Mouse (Mus musculus) forebrain, embryonic 16.5 days (tissue): Measurements from ENCODE around the gene Eps8. TPM values are rescaled to one million over a fixed set of nuclear protein-coding genes. Genes with fewer than 3 reads are reported as not detected.

Experiments
- ATAC-seq: fragments of 200-750 bp; cut with Nextera tagmentation; 2 replicates; pipeline ENCODE4 v1.8.0; 2017; ENCODE audit warnings: mild to moderate bottlenecking, moderate library complexity
- H3K27ac ChIP-seq: fragments of 300-500 bp; sonication (generic); 2 replicates; pipeline ENCODE4 v1.5.1; 2014; ENCODE audit warnings: low read length, control low read depth
- H3K27me3 ChIP-seq: fragments of 300-500 bp; sonication (generic); replicated peaks from 2 replicates; pipeline ENCODE4 v1.6.1; 2014; ENCODE audit warnings: low read length; ENCODE audit not compliant: control insufficient read depth, insufficient read depth
- H3K36me3 ChIP-seq: fragments of 300-500 bp; sonication (generic); 2 replicates; pipeline ENCODE4 v1.6.1; 2014; ENCODE audit not compliant: control insufficient read depth, insufficient read depth
- H3K4me1 ChIP-seq: fragments of 300-500 bp; sonication (generic); replicated peaks from 2 replicates; pipeline ENCODE4 v1.6.1; 2014; ENCODE audit warnings: low read length; ENCODE audit not compliant: control insufficient read depth, insufficient read depth
- H3K4me2 ChIP-seq: fragments of 300-500 bp; sonication (generic); 2 replicates; pipeline ENCODE4 v1.6.1; 2014; ENCODE audit warnings: mild to moderate bottlenecking, low read length, control low read depth
- H3K4me3 ChIP-seq: fragments of 300-500 bp; sonication (generic); replicated peaks from 2 replicates; pipeline ENCODE4 v1.5.1; 2014; ENCODE audit warnings: mild to moderate bottlenecking, low read length, control low read depth
- H3K9ac ChIP-seq: fragments of 300-500 bp; sonication (generic); replicated peaks from 2 replicates; pipeline ENCODE4 v1.6.1; 2014; ENCODE audit warnings: low read depth, low read length, control low read depth
- H3K9me3 ChIP-seq: fragments of 300-500 bp; sonication (generic); 2 replicates; pipeline ENCODE4 v1.6.1; 2016; ENCODE audit warnings: low read length; ENCODE audit not compliant: control insufficient read depth
- WGBS: fragments of 180-500 bp; shearing (Covaris S2); extraction: QIAGEN DNeasy Blood & Tissue Kit; methylation state at CpG from one replicate; pipeline ENCODE4 v1.1.7; 2014; 5-methylcytosine and 5-hydroxymethylcytosine counted together
- polyA plus RNA-seq: library from polyadenylated mRNA; unstranded; fragments of >200 nt; fragmentation: Nextera tagmentation; extraction: Ambion mirVana; gene quantifications from 2 replicates; pipeline ENCODE4 v1.2.1, GENCODE M21; 2015

Eps8 gene
- polyA plus RNA-seq, 1 experiment from 2014 or later: 20.9 TPM

GRCm38 (mm10) chr6:137532758-137533157 is 121.9 kb downstream of the Eps8 start:
- Histone ChIP-seq H3K36me3 (peaks cover 5% of the 10 kb centered on the region; the same call in 1 of the 2 replicates), H3K4me2 (no peak overlapping the region), H3K9me3 (peaks cover 3% of the 10 kb centered on the region; the same call in 1 of the 2 replicates), H3K4me1 (no peaks in the 10 kb centered on the region), H3K9ac (no peak overlapping the region), H3K4me3 (no peak overlapping the region), H3K27me3 (no peaks in the 10 kb centered on the region), H3K27ac (no peak overlapping the region)
- no peak for ATAC-seq
- WGBS: 93% methylated on average over 8 of the region's 8 CpGs

GRCm38 (mm10) chr6:137525769-137526168 is 128.9 kb downstream of the Eps8 start:
- WGBS: 10% methylated on average over 3 of the region's 3 CpGs
- Histone ChIP-seq H3K4me1 (no peaks in the 10 kb centered on the region), H3K9ac (no peak overlapping the region), H3K27ac (no peak overlapping the region), H3K36me3 (no peaks in the 10 kb centered on the region), H3K4me2 (no peak overlapping the region), H3K4me3 (no peak overlapping the region), H3K27me3 (no peaks in the 10 kb centered on the region), H3K9me3 (no peaks in the 10 kb centered on the region)
- no peak for ATAC-seq

GRCm38 (mm10) chr6:137520343-137520704 is 134.4 kb downstream of the Eps8 start:
- Histone ChIP-seq H3K9ac (no peak overlapping the region), H3K27ac (no peak overlapping the region), H3K4me3 (no peak overlapping the region), H3K9me3 (no peaks in the 10 kb centered on the region), H3K27me3 (no peaks in the 10 kb centered on the region), H3K4me1 (no peaks in the 10 kb centered on the region), H3K36me3 (no peaks in the 10 kb centered on the region), H3K4me2 (no peak overlapping the region)
- ATAC-seq: no peak
- 81% methylated on average over 8 of the region's 8 CpGs for WGBS

GRCm38 (mm10) chr6:137519529-137520342 is 134.9 kb downstream of the Eps8 start:
- H3K4me3 ChIP-seq: no peak overlapping the region
- 67% methylated on average over 11 of the region's 11 CpGs for WGBS
- no peak for ATAC-seq
- H3K27me3 ChIP-seq: no peaks in the 10 kb centered on the region
- no peaks in the 10 kb centered on the region for H3K36me3 ChIP-seq
- no peak overlapping the region for H3K27ac ChIP-seq
- H3K9me3 ChIP-seq: no peaks in the 10 kb centered on the region
- no peak overlapping the region for H3K9ac ChIP-seq
- no peak overlapping the region for H3K4me2 ChIP-seq
- no peaks in the 10 kb centered on the region for H3K4me1 ChIP-seq

GRCm38 (mm10) chr6:137514872-137515271 is 139.8 kb downstream of the Eps8 start:
- Histone ChIP-seq H3K4me2 (no peak overlapping the region), H3K4me1 (no peaks in the 10 kb centered on the region), H3K27ac (no peak overlapping the region), H3K27me3 (no peaks in the 10 kb centered on the region), H3K9me3 (no peaks in the 10 kb centered on the region), H3K4me3 (no peak overlapping the region), H3K36me3 (no peaks in the 10 kb centered on the region), H3K9ac (no peak overlapping the region)
- WGBS: 83% methylated on average over 4 of the region's 4 CpGs
- no peak for ATAC-seq

- Histone ChIP-seq H3K27me3 (no peaks in the 10 kb centered on the region), H3K36me3 (no peaks in the 10 kb centered on the region), H3K9ac (no peak overlapping the region), H3K4me2 (no peak overlapping the region), H3K9me3 (no peaks in the 10 kb centered on the region), H3K4me3 (no peak overlapping the region), H3K4me1 (no peaks in the 10 kb centered on the region), H3K27ac (no peak overlapping the region)
- ATAC-seq: no peak
- WGBS: 85% methylated on average over 5 of the region's 5 CpGs
These were observed 141.9 kb downstream of the Eps8 start for GRCm38 (mm10) chr6:137512753-137513152.

GRCm38 (mm10) chr6:137509341-137510045 is 145.2 kb downstream of the Eps8 start:
- Histone ChIP-seq H3K4me1 (no peaks in the 10 kb centered on the region), H3K27me3 (no peaks in the 10 kb centered on the region), H3K36me3 (no peaks in the 10 kb centered on the region), H3K4me3 (no peak overlapping the region), H3K4me2 (no peak overlapping the region), H3K9ac (no peak overlapping the region), H3K27ac (no peak overlapping the region), H3K9me3 (no peaks in the 10 kb centered on the region)
- WGBS: 84% methylated on average over 14 of the region's 14 CpGs
- ATAC-seq: no peak

- Histone ChIP-seq H3K9ac (no peak overlapping the region), H3K9me3 (no peaks in the 10 kb centered on the region), H3K4me1 (no peaks in the 10 kb centered on the region), H3K27ac (no peak overlapping the region), H3K4me2 (no peak overlapping the region), H3K4me3 (no peak overlapping the region), H3K27me3 (no peaks in the 10 kb centered on the region), H3K36me3 (no peaks in the 10 kb centered on the region)
- 94% methylated on average over 19 of the region's 19 CpGs for WGBS
- ATAC-seq: no peak
These were observed 145.7 kb downstream of the Eps8 start for GRCm38 (mm10) chr6:137508936-137509335.

GRCm38 (mm10) chr6:137506563-137506962 is 148.1 kb downstream of the Eps8 start:
- 91% methylated on average over 7 of the region's 7 CpGs for WGBS

More at GRCm38 (mm10) chr6:137506563-137506962, 148.1 kb downstream of the Eps8 start:
- Histone ChIP-seq H3K4me1 (no peaks in the 10 kb centered on the region), H3K27me3 (no peaks in the 10 kb centered on the region), H3K4me2 (no peak overlapping the region), H3K9ac (no peak overlapping the region), H3K9me3 (no peaks in the 10 kb centered on the region), H3K36me3 (no peaks in the 10 kb centered on the region), H3K4me3 (no peak overlapping the region), H3K27ac (no peak overlapping the region)
- no peak for ATAC-seq
